Mouse (Mus musculus): Measurements from ENCODE around the gene Tec.

GRCm38 (mm10) chr5:72763025-72763424, 105.3 kb downstream of the Tec start:
- TF ChIP-seq ZNF384 (IDR thresholded peaks at IDR 0.05; ENCODE audit: low read depth, low read length) (no peak), CHD2 (IDR thresholded peaks at IDR 0.05; ENCODE audit: low read depth, low read length) (no peak), MAFK (IDR thresholded peaks at IDR 0.05; ENCODE audit: insufficient read depth, low read depth, low read length) (no peak)

Measured in ES-E14 (cell line).